Mouse (Mus musculus) lung, embryonic 15.5 days (tissue): ENCODE measurements at regions not wholly inside any gene's neighbourhood (a gene's known extent, or its start where the extent isn't known, plus 50 kb on each side); places are given as distances from the start of the nearest gene placed in this dataset.

Experiments used
- ATAC-seq: fragments of 200-750 bp; cut with Nextera tagmentation; 2 replicates; pipeline ENCODE4 v1.8.0; 2017; ENCODE audit warnings: moderate number of reproducible peaks, borderline replicate concordance; ENCODE audit not compliant: low FRiP score, low TSS enrichment; ENCODE audit errors: extremely low read depth
- H3K27ac ChIP-seq: fragments of 300-500 bp; sonication (generic); 2 replicates; pipeline ENCODE4 v1.5.1; 2015; ENCODE audit warnings: moderate library complexity, mild to moderate bottlenecking, inconsistent platforms
- H3K27me3 ChIP-seq: fragments of 300-500 bp; sonication (generic); 2 replicates; pipeline ENCODE4 v1.6.1; 2015; ENCODE audit warnings: inconsistent platforms
- H3K36me3 ChIP-seq: fragments of 300-500 bp; sonication (generic); 2 replicates; pipeline ENCODE4 v1.6.1; 2015; ENCODE audit warnings: inconsistent platforms
- H3K4me1 ChIP-seq: fragments of 300-500 bp; sonication (generic); 2 replicates; pipeline ENCODE4 v1.6.1; 2015; ENCODE audit warnings: inconsistent platforms
- H3K4me2 ChIP-seq: fragments of 300-500 bp; sonication (generic); 2 replicates; pipeline ENCODE4 v1.6.1; 2015; ENCODE audit warnings: inconsistent platforms, mild to moderate bottlenecking, moderate library complexity
- H3K4me3 ChIP-seq: fragments of 300-500 bp; sonication (generic); 2 replicates; pipeline ENCODE4 v1.5.1; 2015; ENCODE audit warnings: mild to moderate bottlenecking, inconsistent platforms
- H3K9ac ChIP-seq: fragments of 300-500 bp; sonication (generic); 2 replicates; pipeline ENCODE4 v1.6.1; 2015; ENCODE audit warnings: inconsistent platforms
- H3K9me3 ChIP-seq: fragments of 300-500 bp; sonication (generic); 2 replicates; pipeline ENCODE4 v1.6.1; 2016; ENCODE audit warnings: inconsistent platforms
- WGBS: fragments of 180-500 bp; shearing (Covaris S2); methylation state at CpG from one replicate; pipeline ENCODE4 v1.1.7; 2015; 5-methylcytosine and 5-hydroxymethylcytosine counted together

GRCm38 (mm10) chr13:60270526-60270925, 93.4 kb upstream of the Gas1 start:
- no peaks in the 10 kb centered on the region for H3K27me3 ChIP-seq
- H3K36me3 ChIP-seq: no peaks in the 10 kb centered on the region
- H3K4me1 ChIP-seq: peaks cover 8% of the 10 kb centered on the region; the same call in 1 of the 2 replicates
- H3K4me2 ChIP-seq: no peak overlapping the region
- no peak overlapping the region for H3K4me3 ChIP-seq
- H3K9ac ChIP-seq: no peak overlapping the region
- no peak for ATAC-seq
- no peak overlapping the region for H3K27ac ChIP-seq
- no peaks in the 10 kb centered on the region for H3K9me3 ChIP-seq
- WGBS: 78% methylated on average over 5 of the region's 5 CpGs

- ATAC-seq: no peak
- Histone ChIP-seq H3K27me3 (no peaks in the 10 kb centered on the region), H3K4me2 (no peak overlapping the region), H3K9ac (no peak overlapping the region), H3K36me3 (no peaks in the 10 kb centered on the region), H3K9me3 (no peaks in the 10 kb centered on the region), H3K4me1 (no peaks in the 10 kb centered on the region), H3K4me3 (no peak overlapping the region), H3K27ac (no peak overlapping the region)
- 78% methylated on average over 7 of the region's 7 CpGs for WGBS
Measured at GRCm38 (mm10) chr13:60273331-60273730, 96.2 kb upstream of the Gas1 start.

- H3K4me1 ChIP-seq: no peaks in the 10 kb centered on the region
- no peak for ATAC-seq
- no peak overlapping the region for H3K27ac ChIP-seq
- no peak overlapping the region for H3K9ac ChIP-seq
- H3K9me3 ChIP-seq: no peaks in the 10 kb centered on the region
- 56% methylated on average over 7 of the region's 7 CpGs for WGBS
- no peak overlapping the region for H3K4me3 ChIP-seq
- no peaks in the 10 kb centered on the region for H3K27me3 ChIP-seq
- no peak overlapping the region for H3K4me2 ChIP-seq
- H3K36me3 ChIP-seq: no peaks in the 10 kb centered on the region
Measured at GRCm38 (mm10) chr13:60282543-60283251, 105.5 kb upstream of the Gas1 start.

GRCm38 (mm10) chr13:60286525-60287224, 109.5 kb upstream of the Gas1 start:
- WGBS: 37% methylated on average over 11 of the region's 11 CpGs
- Histone ChIP-seq H3K4me2 (no peak overlapping the region), H3K27me3 (no peaks in the 10 kb centered on the region), H3K36me3 (no peaks in the 10 kb centered on the region), H3K4me1 (no peaks in the 10 kb centered on the region), H3K9me3 (no peaks in the 10 kb centered on the region), H3K9ac (no peak overlapping the region), H3K27ac (no peak overlapping the region), H3K4me3 (no peak overlapping the region)
- no peak for ATAC-seq

GRCm38 (mm10) chr13:60289650-60290049, 112.5 kb upstream of the Gas1 start:
- H3K4me2 ChIP-seq: no peak overlapping the region
- WGBS: 38% methylated on average over 3 of the region's 3 CpGs
- H3K4me3 ChIP-seq: no peak overlapping the region
- no peak overlapping the region for H3K27ac ChIP-seq
- no peaks in the 10 kb centered on the region for H3K9me3 ChIP-seq
- H3K36me3 ChIP-seq: no peaks in the 10 kb centered on the region
- H3K9ac ChIP-seq: no peak overlapping the region
- no peak for ATAC-seq
- H3K4me1 ChIP-seq: no peaks in the 10 kb centered on the region
- no peaks in the 10 kb centered on the region for H3K27me3 ChIP-seq

- peaks cover under 1% of the 10 kb centered on the region; the same call in 1 of the 2 replicates for H3K4me1 ChIP-seq
- H3K27me3 ChIP-seq: no peaks in the 10 kb centered on the region
- 67% methylated on average over 4 of the region's 4 CpGs for WGBS
- H3K9me3 ChIP-seq: no peaks in the 10 kb centered on the region
- ATAC-seq: no peak
- no peak overlapping the region for H3K27ac ChIP-seq
- H3K9ac ChIP-seq: no peak overlapping the region
- no peaks in the 10 kb centered on the region for H3K36me3 ChIP-seq
- no peak overlapping the region for H3K4me2 ChIP-seq
- no peak overlapping the region for H3K4me3 ChIP-seq
Measured at GRCm38 (mm10) chr13:60290820-60291219, 113.7 kb upstream of the Gas1 start.

GRCm38 (mm10) chr13:60291344-60291743, 114.2 kb upstream of the Gas1 start:
- H3K4me2 ChIP-seq: no peak overlapping the region
- ATAC-seq: no peak
- no peak overlapping the region for H3K27ac ChIP-seq

GRCm38 (mm10) chr13:60296201-60296895, 119.2 kb upstream of the Gas1 start:
- ATAC-seq: no peak
- Histone ChIP-seq H3K27me3 (no peaks in the 10 kb centered on the region), H3K9me3 (no peaks in the 10 kb centered on the region), H3K36me3 (no peaks in the 10 kb centered on the region), H3K4me1 (peaks cover 13% of the 10 kb centered on the region), H3K9ac (no peak overlapping the region), H3K4me3 (no peak overlapping the region), H3K27ac (no peak overlapping the region), H3K4me2 (no peak overlapping the region)
- 48% methylated on average over 13 of the region's 13 CpGs for WGBS

More at GRCm38 (mm10) chr13:60291344-60291743, 114.2 kb upstream of the Gas1 start:
- Histone ChIP-seq H3K9ac (no peak overlapping the region), H3K36me3 (no peaks in the 10 kb centered on the region), H3K27me3 (no peaks in the 10 kb centered on the region), H3K4me1 (peaks cover 5% of the 10 kb centered on the region; the same call in 1 of the 2 replicates), H3K9me3 (no peaks in the 10 kb centered on the region), H3K4me3 (no peak overlapping the region)
- WGBS: 74% methylated on average over 3 of the region's 3 CpGs

- no peak overlapping the region for H3K4me3 ChIP-seq
- H3K9ac ChIP-seq: no peak overlapping the region
- no peaks in the 10 kb centered on the region for H3K36me3 ChIP-seq
- H3K27ac ChIP-seq: no peak overlapping the region
- peaks cover 13% of the 10 kb centered on the region for H3K4me1 ChIP-seq
- 88% methylated on average over 6 of the region's 6 CpGs for WGBS
- H3K4me2 ChIP-seq: no peak overlapping the region
- H3K27me3 ChIP-seq: no peaks in the 10 kb centered on the region
- H3K9me3 ChIP-seq: no peaks in the 10 kb centered on the region
- ATAC-seq: no peak
Measured at GRCm38 (mm10) chr13:60296896-60297275, 119.7 kb upstream of the Gas1 start.

- WGBS: 45% methylated on average over 2 of the region's 2 CpGs
- Histone ChIP-seq H3K4me2 (no peak overlapping the region), H3K27ac (peak overlapping the region; percentile 34; the same call in 1 of the 2 replicates), H3K4me3 (no peak overlapping the region), H3K4me1 (peaks cover 13% of the 10 kb centered on the region), H3K27me3 (no peaks in the 10 kb centered on the region), H3K9ac (no peak overlapping the region), H3K36me3 (no peaks in the 10 kb centered on the region), H3K9me3 (no peaks in the 10 kb centered on the region)
- peak; percentile 62 for ATAC-seq
Measured at GRCm38 (mm10) chr13:60298575-60298974, 121.4 kb upstream of the Gas1 start.

GRCm38 (mm10) chr13:60299076-60299475, 121.9 kb upstream of the Gas1 start:
- ATAC-seq: no peak
- Histone ChIP-seq H3K27me3 (no peaks in the 10 kb centered on the region), H3K9me3 (no peaks in the 10 kb centered on the region), H3K36me3 (no peaks in the 10 kb centered on the region), H3K4me1 (peaks cover 13% of the 10 kb centered on the region), H3K4me2 (no peak overlapping the region), H3K9ac (no peak overlapping the region), H3K27ac (peak overlapping the region; percentile 34; the same call in 1 of the 2 replicates), H3K4me3 (no peak overlapping the region)
- 45% methylated on average over 5 of the region's 5 CpGs for WGBS

GRCm38 (mm10) chr13:60303561-60303960, 126.4 kb upstream of the Gas1 start:
- H3K4me1 ChIP-seq: peaks cover 21% of the 10 kb centered on the region
- no peak overlapping the region for H3K9ac ChIP-seq
- H3K27me3 ChIP-seq: no peaks in the 10 kb centered on the region
- WGBS: 74% methylated on average over 9 of the region's 9 CpGs
- no peak overlapping the region for H3K4me2 ChIP-seq
- no peaks in the 10 kb centered on the region for H3K9me3 ChIP-seq
- ATAC-seq: no peak
- H3K27ac ChIP-seq: no peak overlapping the region
- no peak overlapping the region for H3K4me3 ChIP-seq
- no peaks in the 10 kb centered on the region for H3K36me3 ChIP-seq
